Mouse (Mus musculus): ENCODE measurements around the gene Adprhl2. TPM values are rescaled to one million over a fixed set of nuclear protein-coding genes. Genes with fewer than 3 reads are reported as not detected.

The Adprhl2 gene
- polyA plus RNA-seq, 1 experiment from 2014 or later = 75.5 TPM

GRCm38 (mm10) chr4:126306058-126306457, 15.4 kb downstream of the Adprhl2 start:
- H3K36me3 ChIP-seq = no peaks in the 10 kb centered on the region
- no peak overlapping the region for H3K4me2 ChIP-seq
- H3K4me3 ChIP-seq (replicated peaks) = no peak overlapping the region
- H3K27ac ChIP-seq (replicated peaks) = no peak overlapping the region
- no peak overlapping the region for H3K9ac ChIP-seq (replicated peaks)
- H3K9me3 ChIP-seq (replicated peaks) = no peaks in the 10 kb centered on the region
- no peak for ATAC-seq (ENCODE audit: low FRiP score)
- 93% methylated on average over 6 of the region's 6 CpGs for WGBS
- peaks cover 29% of the 10 kb centered on the region for H3K27me3 ChIP-seq (replicated peaks)
- peaks cover 22% of the 10 kb centered on the region for H3K4me1 ChIP-seq

GRCm38 (mm10) chr4:126305428-126305827, 16.1 kb downstream of the Adprhl2 start:
- no peak for ATAC-seq (ENCODE audit: low FRiP score)
- no peak overlapping the region for H3K4me2 ChIP-seq
- no peaks in the 10 kb centered on the region for H3K36me3 ChIP-seq
- H3K9me3 ChIP-seq (replicated peaks) = no peaks in the 10 kb centered on the region
- H3K27ac ChIP-seq (replicated peaks) = no peak overlapping the region
- H3K4me1 ChIP-seq = peaks cover 27% of the 10 kb centered on the region
- peaks cover 36% of the 10 kb centered on the region for H3K27me3 ChIP-seq (replicated peaks)
- no peak overlapping the region for H3K4me3 ChIP-seq (replicated peaks)
- WGBS = 100% methylated on average over 1 of the region's 1 CpGs
- H3K9ac ChIP-seq (replicated peaks) = no peak overlapping the region

- H3K27me3 ChIP-seq (replicated peaks) = peaks cover 43% of the 10 kb centered on the region
Observed at GRCm38 (mm10) chr4:126303877-126304276, 17.6 kb downstream of the Adprhl2 start.

GRCm38 (mm10) chr4:126301584-126302309, 19.8 kb downstream of the Adprhl2 start:
- H3K27ac ChIP-seq (replicated peaks) = no peak overlapping the region
- H3K9me3 ChIP-seq (replicated peaks) = no peaks in the 10 kb centered on the region
- H3K36me3 ChIP-seq = no peaks in the 10 kb centered on the region
- H3K4me3 ChIP-seq (replicated peaks) = peak overlapping the region; percentile 27
- WGBS = 3% methylated on average over 27 of the region's 27 CpGs
- peak overlapping the region; percentile 58 for H3K4me2 ChIP-seq
- H3K27me3 ChIP-seq (replicated peaks) = peaks cover 61% of the 10 kb centered on the region
- H3K9ac ChIP-seq (replicated peaks) = no peak overlapping the region
- H3K4me1 ChIP-seq = peaks cover 25% of the 10 kb centered on the region
- ATAC-seq (ENCODE audit: low FRiP score) = peak; percentile 58; the same call in 1 of the 2 replicates

More at GRCm38 (mm10) chr4:126303877-126304276, 17.6 kb downstream of the Adprhl2 start:
- no peak for ATAC-seq (ENCODE audit: low FRiP score)
- Histone ChIP-seq H3K4me2 (no peak overlapping the region), H3K36me3 (no peaks in the 10 kb centered on the region), H3K9me3 (replicated peaks) (no peaks in the 10 kb centered on the region), H3K9ac (replicated peaks) (no peak overlapping the region), H3K27ac (replicated peaks) (no peak overlapping the region), H3K4me1 (peaks cover 16% of the 10 kb centered on the region), H3K4me3 (replicated peaks) (no peak overlapping the region)
- WGBS = 53% methylated on average over 4 of the region's 4 CpGs

GRCm38 (mm10) chr4:126300916-126301583, 20.5 kb downstream of the Adprhl2 start:
- H3K36me3 ChIP-seq = no peaks in the 10 kb centered on the region
- H3K9me3 ChIP-seq (replicated peaks) = no peaks in the 10 kb centered on the region
- no peak for ATAC-seq (ENCODE audit: low FRiP score)
- peaks cover 32% of the 10 kb centered on the region for H3K4me1 ChIP-seq
- H3K4me3 ChIP-seq (replicated peaks) = peak overlapping the region; percentile 27
- 2% methylated on average over 49 of the region's 50 CpGs for WGBS
- H3K4me2 ChIP-seq = peak overlapping the region; percentile 58
- no peak overlapping the region for H3K27ac ChIP-seq (replicated peaks)
- H3K9ac ChIP-seq (replicated peaks) = 0 out of 2 replicates have a peak overlapping the region, but pooled peaks have one; percentile 27
- H3K27me3 ChIP-seq (replicated peaks) = peaks cover 66% of the 10 kb centered on the region

- Histone ChIP-seq H3K27me3 (replicated peaks) (peaks cover 58% of the 10 kb centered on the region), H3K9me3 (replicated peaks) (no peaks in the 10 kb centered on the region), H3K4me2 (peak overlapping the region; percentile 59), H3K36me3 (no peaks in the 10 kb centered on the region), H3K9ac (replicated peaks) (peak overlapping the region; percentile 48), H3K27ac (replicated peaks) (no peak overlapping the region; the same call in 1 of the 2 replicates), H3K4me3 (replicated peaks) (peak overlapping the region; percentile 35), H3K4me1 (peaks cover 26% of the 10 kb centered on the region)
- peak; percentile 56; the same call in 1 of the 2 replicates for ATAC-seq (ENCODE audit: low FRiP score)
- WGBS = 1% methylated on average over 34 of the region's 34 CpGs
Observed at GRCm38 (mm10) chr4:126296617-126297101, 24.8 kb downstream of the Adprhl2 start.

GRCm38 (mm10) chr4:126295937-126296336, 25.6 kb downstream of the Adprhl2 start:
- peak overlapping the region; percentile 59; the same call in 1 of the 2 replicates for H3K4me2 ChIP-seq
- H3K36me3 ChIP-seq = no peaks in the 10 kb centered on the region
- H3K27me3 ChIP-seq (replicated peaks) = peaks cover 51% of the 10 kb centered on the region
- peak overlapping the region; percentile 48; the same call in 1 of the 2 replicates for H3K9ac ChIP-seq (replicated peaks)
- H3K4me3 ChIP-seq (replicated peaks) = no peak overlapping the region
- no peak for ATAC-seq (ENCODE audit: low FRiP score)
- no peak overlapping the region for H3K27ac ChIP-seq (replicated peaks)
- H3K4me1 ChIP-seq = peaks cover 19% of the 10 kb centered on the region
- H3K9me3 ChIP-seq (replicated peaks) = no peaks in the 10 kb centered on the region
- 43% methylated on average over 4 of the region's 4 CpGs for WGBS

- Histone ChIP-seq H3K4me2 (no peak overlapping the region), H3K9ac (replicated peaks) (no peak overlapping the region), H3K4me3 (replicated peaks) (no peak overlapping the region), H3K27ac (replicated peaks) (no peak overlapping the region), H3K27me3 (replicated peaks) (peaks cover 48% of the 10 kb centered on the region), H3K9me3 (replicated peaks) (no peaks in the 10 kb centered on the region), H3K36me3 (no peaks in the 10 kb centered on the region), H3K4me1 (peaks cover 16% of the 10 kb centered on the region)
- WGBS = 81% methylated on average over 6 of the region's 6 CpGs
- no peak for ATAC-seq (ENCODE audit: low FRiP score)
Observed at GRCm38 (mm10) chr4:126295152-126295551, 26.4 kb downstream of the Adprhl2 start.

- Histone ChIP-seq H3K36me3 (no peaks in the 10 kb centered on the region), H3K27me3 (replicated peaks) (peaks cover 55% of the 10 kb centered on the region), H3K9ac (replicated peaks) (no peak overlapping the region), H3K9me3 (replicated peaks) (no peaks in the 10 kb centered on the region), H3K27ac (replicated peaks) (no peak overlapping the region), H3K4me3 (replicated peaks) (no peak overlapping the region), H3K4me2 (no peak overlapping the region), H3K4me1 (peaks cover 14% of the 10 kb centered on the region)
- WGBS = 43% methylated on average over 13 of the region's 13 CpGs
- ATAC-seq (ENCODE audit: low FRiP score) = no peak
Observed at GRCm38 (mm10) chr4:126291196-126291595, 30.3 kb downstream of the Adprhl2 start.

GRCm38 (mm10) chr4:126290314-126290713, 31.2 kb downstream of the Adprhl2 start:
- Histone ChIP-seq H3K36me3 (no peaks in the 10 kb centered on the region), H3K4me3 (replicated peaks) (no peak overlapping the region), H3K27me3 (replicated peaks) (peaks cover 53% of the 10 kb centered on the region), H3K9me3 (replicated peaks) (no peaks in the 10 kb centered on the region), H3K4me1 (peaks cover 13% of the 10 kb centered on the region), H3K4me2 (no peak overlapping the region), H3K27ac (replicated peaks) (no peak overlapping the region), H3K9ac (replicated peaks) (no peak overlapping the region)
- WGBS = 86% methylated on average over 8 of the region's 8 CpGs
- ATAC-seq (ENCODE audit: low FRiP score) = no peak

GRCm38 (mm10) chr4:126288085-126288666, 33.3 kb downstream of the Adprhl2 start:
- Histone ChIP-seq H3K4me2 (peak overlapping the region; percentile 16; the same call in 1 of the 2 replicates), H3K4me3 (replicated peaks) (no peak overlapping the region)

More at GRCm38 (mm10) chr4:126288085-126288666, 33.3 kb downstream of the Adprhl2 start:
- Histone ChIP-seq H3K9ac (replicated peaks) (no peak overlapping the region), H3K4me1 (peaks cover 13% of the 10 kb centered on the region), H3K36me3 (no peaks in the 10 kb centered on the region), H3K9me3 (replicated peaks) (no peaks in the 10 kb centered on the region), H3K27me3 (replicated peaks) (peaks cover 62% of the 10 kb centered on the region), H3K27ac (replicated peaks) (no peak overlapping the region)
- WGBS = 43% methylated on average over 17 of the region's 17 CpGs
- ATAC-seq (ENCODE audit: low FRiP score) = no peak
